Mouse (Mus musculus) kidney, adult 2 months (tissue): ENCODE measurements at regions not wholly inside any gene's neighbourhood (a gene's known extent, or its start where the extent isn't known, plus 50 kb on each side); places are given as distances from the start of the nearest gene placed in this dataset.
A peak's percentile ranks its signal among the peaks of the same experiment; 100 is the strongest.

Experiments used
- DNase-seq: peaks from one replicate; pipeline ENCODE4 v3.0.0; 2021
- H3K27ac ChIP-seq: fragments of 200-500 bp; 2 replicates; pipeline ENCODE4 v1.5.1; 2012; ENCODE audit warnings: low read depth, low read length, control low read depth, inconsistent platforms; ENCODE audit not compliant: insufficient read depth
- H3K27me3 ChIP-seq: fragments of 200-500 bp; replicated peaks from 2 replicates; pipeline ENCODE4 v1.6.1; 2012; ENCODE audit warnings: mild to moderate bottlenecking, moderate library complexity, low read length, inconsistent platforms; ENCODE audit not compliant: control insufficient read depth, insufficient read depth
- H3K36me3 ChIP-seq: fragments of 200-500 bp; 2 replicates; pipeline ENCODE4 v1.6.1; 2012; ENCODE audit warnings: mild to moderate bottlenecking, moderate library complexity, low read length, inconsistent platforms; ENCODE audit not compliant: control insufficient read depth, insufficient read depth
- H3K4me1 ChIP-seq: fragments of 200-500 bp; 2 replicates; pipeline ENCODE4 v1.6.1; 2011; ENCODE audit warnings: low read length; ENCODE audit not compliant: control insufficient read depth, insufficient read depth
- H3K4me3 ChIP-seq: fragments of 200-500 bp; 2 replicates; pipeline ENCODE4 v1.5.1; 2011; ENCODE audit warnings: mild to moderate bottlenecking, low read depth, low read length, control low read depth; ENCODE audit not compliant: insufficient read depth
- CTCF ChIP-seq: fragments of 200-500 bp; conservative IDR thresholded peaks from 2 replicates; pipeline ENCODE4 v1.5.1; 2011; ENCODE audit warnings: low read depth, mild to moderate bottlenecking, control low read depth, low read length, moderate library complexity, mixed read lengths; ENCODE audit not compliant: insufficient read depth, insufficient read length
- POLR2A ChIP-seq: fragments of 200-500 bp; IDR thresholded peaks from one replicate; pipeline ENCODE4 v1.6.1; 2011; ENCODE audit warnings: low read depth, low read length, control low read depth
- WGBS: fragments of 180-500 bp; shearing (Covaris S2); methylation state at CpG from one replicate; pipeline ENCODE4 v1.1.7; 2018; 5-methylcytosine and 5-hydroxymethylcytosine counted together

GRCm38 (mm10) chr11:45191392-45192189 lies 574.5 kb downstream of the Ebf1 start:
- Histone ChIP-seq H3K4me3 (no peak overlapping the region), H3K36me3 (no peaks in the 10 kb centered on the region), H3K27me3 (no peaks in the 10 kb centered on the region), H3K27ac (no peak overlapping the region), H3K4me1 (no peaks in the 10 kb centered on the region)
- no peak for DNase-seq
- WGBS, result 73% methylated on average over 12 of the region's 12 CpGs
- TF ChIP-seq POLR2A (no peak), CTCF (no peak)

- WGBS, result 94% methylated on average over 5 of the region's 5 CpGs
- no peak for DNase-seq
- Histone ChIP-seq H3K4me3 (no peak overlapping the region), H3K4me1 (no peaks in the 10 kb centered on the region), H3K27me3 (no peaks in the 10 kb centered on the region), H3K27ac (no peak overlapping the region), H3K36me3 (no peaks in the 10 kb centered on the region)
- TF ChIP-seq POLR2A (no peak), CTCF (no peak)
Measured at GRCm38 (mm10) chr11:45193319-45193718, 576.2 kb downstream of the Ebf1 start.

- 58% methylated on average over 4 of the region's 4 CpGs for WGBS
- Histone ChIP-seq H3K27me3 (no peaks in the 10 kb centered on the region), H3K36me3 (no peaks in the 10 kb centered on the region), H3K27ac (no peak overlapping the region), H3K4me1 (no peaks in the 10 kb centered on the region), H3K4me3 (no peak overlapping the region)
- no peak for DNase-seq
- TF ChIP-seq CTCF, result no peak
- TF ChIP-seq POLR2A, result no peak
Measured at GRCm38 (mm10) chr11:45199520-45199919, 582.4 kb downstream of the Ebf1 start.

GRCm38 (mm10) chr11:45200714-45201405 lies 583.7 kb downstream of the Ebf1 start:
- Histone ChIP-seq H3K4me3 (no peak overlapping the region), H3K27ac (no peak overlapping the region), H3K4me1 (no peaks in the 10 kb centered on the region), H3K36me3 (no peaks in the 10 kb centered on the region), H3K27me3 (no peaks in the 10 kb centered on the region)
- peak; percentile 33 for DNase-seq
- WGBS, result 64% methylated on average over 9 of the region's 9 CpGs
- no peak for TF ChIP-seq CTCF
- TF ChIP-seq POLR2A, result no peak

- H3K27ac ChIP-seq, result no peak overlapping the region
- H3K4me1 ChIP-seq, result no peaks in the 10 kb centered on the region
- no peaks in the 10 kb centered on the region for H3K27me3 ChIP-seq
- no peak for DNase-seq
- 80% methylated on average over 5 of the region's 5 CpGs for WGBS
- TF ChIP-seq POLR2A (no peak), CTCF (no peak)
- H3K4me3 ChIP-seq, result no peak overlapping the region
- H3K36me3 ChIP-seq, result no peaks in the 10 kb centered on the region
Measured at GRCm38 (mm10) chr11:45203446-45203845, 586.3 kb downstream of the Ebf1 start.

GRCm38 (mm10) chr11:45206611-45207525 lies 589.8 kb downstream of the Ebf1 start:
- H3K4me3 ChIP-seq, result no peak overlapping the region
- TF ChIP-seq POLR2A (no peak), CTCF (no peak)
- H3K27me3 ChIP-seq, result no peaks in the 10 kb centered on the region
- no peak for DNase-seq
- WGBS, result 80% methylated on average over 8 of the region's 8 CpGs
- no peaks in the 10 kb centered on the region for H3K4me1 ChIP-seq
- H3K27ac ChIP-seq, result no peak overlapping the region
- H3K36me3 ChIP-seq, result no peaks in the 10 kb centered on the region

- no peak for TF ChIP-seq CTCF
- no peak for TF ChIP-seq POLR2A
- H3K4me1 ChIP-seq, result no peaks in the 10 kb centered on the region
- no peak overlapping the region for H3K4me3 ChIP-seq
- no peaks in the 10 kb centered on the region for H3K36me3 ChIP-seq
- 59% methylated on average over 1 of the region's 1 CpGs for WGBS
- no peak overlapping the region for H3K27ac ChIP-seq
- H3K27me3 ChIP-seq, result no peaks in the 10 kb centered on the region
- DNase-seq, result no peak
Measured at GRCm38 (mm10) chr11:45214096-45214495, 597.0 kb downstream of the Ebf1 start.
